Mouse (Mus musculus) 3134 (cell line): ENCODE data around the gene Tnni2.
"Not testable (repeated sequence)": the region's sequence is repeated elsewhere in the genome, so short reads cannot be mapped to it uniquely, and the experiment has no call there.

Experiments used
- DNase-seq: peaks from one replicate; pipeline ENCODE4 v3.0.0-alpha.2; 2011; ENCODE audit warnings: low spot score; ENCODE audit not compliant: insufficient read length; ENCODE audit errors: extremely low read depth

The Tnni2 gene

GRCm38 (mm10) chr7:142441585-142441984 is at the start of gene Tnni2:
Gene Tnni2 (plus strand): TSS chr7:142441808.
- no peak for DNase-seq

GRCm38 (mm10) chr7:142393191-142393590 is 48.4 kb upstream of the Tnni2 start:
- peak; percentile 70 for DNase-seq

GRCm38 (mm10) chr7:142394261-142395190 is 47.1 kb upstream of the Tnni2 start:
- DNase-seq: no peak

GRCm38 (mm10) chr7:142395472-142395871 is 46.1 kb upstream of the Tnni2 start:
- no peak for DNase-seq

GRCm38 (mm10) chr7:142396611-142397010 is 45.0 kb upstream of the Tnni2 start:
- DNase-seq: no peak

- no peak for DNase-seq
Measured at GRCm38 (mm10) chr7:142398052-142398451, 43.6 kb upstream of the Tnni2 start.

- no peak for DNase-seq
Measured at GRCm38 (mm10) chr7:142399250-142399649, 42.4 kb upstream of the Tnni2 start.

GRCm38 (mm10) chr7:142400112-142400749 is 41.4 kb upstream of the Tnni2 start:
- no peak for DNase-seq

GRCm38 (mm10) chr7:142400750-142401142 is 40.9 kb upstream of the Tnni2 start:
- no peak for DNase-seq

GRCm38 (mm10) chr7:142403591-142403990 is 38.0 kb upstream of the Tnni2 start:
- no peak for DNase-seq

- not testable (repeated sequence) for DNase-seq
Measured at GRCm38 (mm10) chr7:142405134-142405533, 36.5 kb upstream of the Tnni2 start.

GRCm38 (mm10) chr7:142407935-142408334 is 33.7 kb upstream of the Tnni2 start:
- DNase-seq: no peak

GRCm38 (mm10) chr7:142408686-142409085 is 32.9 kb upstream of the Tnni2 start:
- no peak for DNase-seq

- DNase-seq: no peak
Measured at GRCm38 (mm10) chr7:142409603-142410002, 32.0 kb upstream of the Tnni2 start.

- DNase-seq: no peak
Measured at GRCm38 (mm10) chr7:142413285-142413684, 28.3 kb upstream of the Tnni2 start.

GRCm38 (mm10) chr7:142415314-142415713 is 26.3 kb upstream of the Tnni2 start:
- DNase-seq: no peak

- DNase-seq: no peak
Measured at GRCm38 (mm10) chr7:142416225-142416624, 25.4 kb upstream of the Tnni2 start.

GRCm38 (mm10) chr7:142418027-142418426 is 23.6 kb upstream of the Tnni2 start:
- DNase-seq: no peak

GRCm38 (mm10) chr7:142418679-142419078 is 22.9 kb upstream of the Tnni2 start:
- no peak for DNase-seq

GRCm38 (mm10) chr7:142419887-142420286 is 21.7 kb upstream of the Tnni2 start:
- DNase-seq: no peak

- no peak for DNase-seq
Measured at GRCm38 (mm10) chr7:142421826-142422225, 19.8 kb upstream of the Tnni2 start.
